Comparison of ENCODE assay signal across 7 mouse cellular contexts in the genomic region with DNA sequence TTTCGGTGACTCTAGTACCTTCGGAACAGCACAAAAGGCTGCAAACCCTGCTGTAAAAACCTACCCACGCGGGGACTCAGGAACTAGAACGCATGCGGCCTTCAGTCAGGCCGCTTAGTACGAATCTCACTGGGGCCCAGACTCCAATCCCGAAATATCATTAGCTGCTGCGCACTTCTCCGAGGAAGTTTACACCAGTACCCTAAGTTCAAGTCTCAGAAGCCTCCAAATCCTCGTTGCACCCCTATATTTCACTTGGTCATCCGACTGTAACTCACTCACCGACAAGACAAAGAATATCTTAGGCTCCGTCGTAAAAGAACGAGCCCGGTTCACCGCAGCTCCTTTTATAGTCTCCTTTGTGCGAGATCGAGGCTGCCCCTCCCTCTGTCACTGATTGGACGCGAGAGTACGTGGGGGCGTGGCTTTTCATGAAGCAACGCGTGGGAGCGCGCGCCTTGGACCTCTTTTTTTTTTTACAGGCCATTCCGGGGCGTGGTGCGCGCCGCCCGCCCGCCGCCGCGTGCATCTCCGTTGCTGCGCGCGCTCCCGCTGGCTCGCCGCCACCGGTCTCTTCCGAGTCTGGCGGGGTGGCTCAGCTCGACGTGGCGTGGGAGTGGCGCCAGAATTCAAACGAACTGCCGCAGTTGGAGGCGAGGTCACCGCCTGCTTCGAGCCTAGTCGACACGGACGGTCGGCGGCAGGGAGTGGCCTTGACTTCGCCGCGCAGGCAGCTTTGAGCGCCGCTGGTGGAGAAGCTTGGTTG. TPM values are rescaled to one million over a fixed set of nuclear protein-coding genes. Genes with fewer than 3 reads are reported as not detected.
DNase-seq lines count a peak whose midpoint lies in the region; ATAC-seq and TF ChIP-seq lines count a peak whose summit lies in the region.

No protein-coding gene starts in this region.

- H3K27ac ChIP-seq in embryonic facial prominence, embryonic 12.5 days, result peak overlapping the region; percentile 92
- peak overlapping the region; percentile 75; the same call in 1 of the 2 replicates for H3K27ac ChIP-seq in kidney, adult 2 months (ENCODE audit: insufficient read depth, low read depth, low read length)
- H3K27ac ChIP-seq in limb, embryonic 12.5 days, result peak overlapping the region; percentile 93
- peak overlapping the region; percentile 90 for H3K27ac ChIP-seq in midbrain, embryonic 15.5 days
- peak overlapping the region; percentile 65 for H3K27ac ChIP-seq in spleen, adult 2 months (ENCODE audit: insufficient read depth, low read length)

- ATAC-seq in embryonic facial prominence, embryonic 12.5 days (ENCODE audit: insufficient number of reproducible peaks, insufficient read depth, low FRiP score, low TSS enrichment), result peak; percentile 84
- peak; percentile 88 for ATAC-seq in limb, embryonic 12.5 days (ENCODE audit: insufficient number of reproducible peaks, insufficient read depth, low FRiP score, low TSS enrichment, low read depth)
- ATAC-seq in midbrain, embryonic 15.5 days (replicated peaks), result peak; percentile 91

- peak; percentile 97 for DNase-seq in adrenal gland, postnatal 25 days
- peak; percentile 97 to 99 for DNase-seq in heart, adult 18-20 months
- DNase-seq in kidney, adult 2 months, result peak; percentile 98
- peak; percentile 91 to 92 for DNase-seq in spleen, adult 2 months (ENCODE audit: low read depth in 1 of 2, low spot score in 2 of 2)

- peaks cover 11% of the 10 kb centered on the region for H3K36me3 ChIP-seq in embryonic facial prominence, embryonic 12.5 days
- peaks cover 2% of the 10 kb centered on the region; the same call in 1 of the 2 replicates for H3K36me3 ChIP-seq in kidney, adult 2 months (ENCODE audit: control insufficient read depth, insufficient read depth, low read length)
- H3K36me3 ChIP-seq in limb, embryonic 12.5 days, result peaks cover 18% of the 10 kb centered on the region
- 0 out of 2 replicates have a peak, but pooled peaks cover 7% of the 10 kb centered on the region for H3K36me3 ChIP-seq in midbrain, embryonic 15.5 days (replicated peaks)
- H3K36me3 ChIP-seq in spleen, adult 2 months (ENCODE audit: control insufficient read depth, insufficient read depth, low read length), result peaks cover 2% of the 10 kb centered on the region; the same call in 1 of the 2 replicates

- peaks cover 8% of the 10 kb centered on the region; the same call in 1 of the 2 replicates for H3K4me1 ChIP-seq in embryonic facial prominence, embryonic 12.5 days
- H3K4me1 ChIP-seq in kidney, adult 2 months (ENCODE audit: control insufficient read depth, insufficient read depth, low read length), result 0 out of 2 replicates have a peak, but pooled peaks cover 4% of the 10 kb centered on the region
- peaks cover 16% of the 10 kb centered on the region for H3K4me1 ChIP-seq in limb, embryonic 12.5 days (replicated peaks)
- H3K4me1 ChIP-seq in midbrain, embryonic 15.5 days, result peaks cover 27% of the 10 kb centered on the region
- peaks cover 3% of the 10 kb centered on the region; the same call in 1 of the 2 replicates for H3K4me1 ChIP-seq in spleen, adult 2 months (ENCODE audit: control insufficient read depth, insufficient read depth, insufficient read length)

- peak overlapping the region; percentile 76 for H3K4me3 ChIP-seq in embryonic facial prominence, embryonic 12.5 days
- peak overlapping the region; percentile 90 for H3K4me3 ChIP-seq in kidney, adult 2 months (ENCODE audit: insufficient read depth, low read depth, low read length)
- H3K4me3 ChIP-seq in limb, embryonic 12.5 days (replicated peaks), result peak overlapping the region; percentile 71
- peak overlapping the region; percentile 60 for H3K4me3 ChIP-seq in midbrain, embryonic 15.5 days
- peak overlapping the region; percentile 76 for H3K4me3 ChIP-seq in spleen, adult 2 months (ENCODE audit: extremely low read depth, insufficient read depth, insufficient read length)

- no peaks in the 10 kb centered on the region for H3K9me3 ChIP-seq in embryonic facial prominence, embryonic 12.5 days
- no peaks in the 10 kb centered on the region for H3K9me3 ChIP-seq in limb, embryonic 12.5 days
- no peaks in the 10 kb centered on the region for H3K9me3 ChIP-seq in midbrain, embryonic 15.5 days

- TF ChIP-seq POLR2A in kidney, adult 2 months (IDR thresholded peaks at IDR 0.05; ENCODE audit: low read depth, low read length), result no peak
- peak; percentile 92 for TF ChIP-seq POLR2A in spleen, adult 2 months (IDR thresholded peaks at IDR 0.05; ENCODE audit: low read depth, low read length)

- peak overlapping the region; percentile 95 for H3K9ac ChIP-seq in embryonic facial prominence, embryonic 12.5 days
- peak overlapping the region; percentile 94 for H3K9ac ChIP-seq in limb, embryonic 12.5 days (replicated peaks)
- peak overlapping the region; percentile 82 for H3K9ac ChIP-seq in midbrain, embryonic 15.5 days

- no peaks in the 10 kb centered on the region for H3K27me3 ChIP-seq in embryonic facial prominence, embryonic 12.5 days
- no peaks in the 10 kb centered on the region for H3K27me3 ChIP-seq in kidney, adult 2 months (replicated peaks; ENCODE audit: control insufficient read depth, insufficient read depth, low read length)
- no peaks in the 10 kb centered on the region for H3K27me3 ChIP-seq in limb, embryonic 12.5 days
- H3K27me3 ChIP-seq in midbrain, embryonic 15.5 days (replicated peaks), result no peaks in the 10 kb centered on the region
- no peaks in the 10 kb centered on the region for H3K27me3 ChIP-seq in spleen, adult 2 months (ENCODE audit: control insufficient read depth, insufficient read depth, low read length)

- TF ChIP-seq CTCF in kidney, adult 2 months (conservative IDR thresholded peaks at IDR 0.05; ENCODE audit: insufficient read depth, insufficient read length, low read depth, low read length), result peak; percentile 36; the same call in 1 of the 2 replicates
- no peak for TF ChIP-seq CTCF in spleen, adult 2 months (IDR thresholded peaks at IDR 0.05; ENCODE audit: extremely low read depth, insufficient read depth, insufficient read length, insufficient replicate concordance)

- peak overlapping the region; percentile 60 for H3K4me2 ChIP-seq in embryonic facial prominence, embryonic 12.5 days (replicated peaks)
- peak overlapping the region; percentile 76 for H3K4me2 ChIP-seq in limb, embryonic 12.5 days
- H3K4me2 ChIP-seq in midbrain, embryonic 15.5 days, result peak overlapping the region; percentile 89

- under 1% methylated on average over 69 of the region's 69 CpGs for WGBS in embryonic facial prominence, embryonic 12.5 days
- WGBS in kidney, adult 2 months, result under 1% methylated on average over 69 of the region's 69 CpGs
- WGBS in limb, embryonic 12.5 days, result under 1% methylated on average over 67 of the region's 69 CpGs
- WGBS in midbrain, embryonic 15.5 days, result under 1% methylated on average over 68 of the region's 69 CpGs
- under 1% methylated on average over 69 of the region's 69 CpGs for WGBS in spleen, adult 2 months

RNA-seq across cellular contexts. Expression of gene Zfp949, which starts 25.1 kb away (rescaled TPM):
- 10.6 and 11.1 TPM in 2 replicates for total RNA-seq in adrenal gland, postnatal 25 days (2021)
- polyA plus RNA-seq in embryonic facial prominence, embryonic 12.5 days (2016; fragmentation: Nextera tagmentation; extraction: Ambion mirVana), result 12.9 and 14.2 TPM in 2 replicates
- total RNA-seq in heart, adult 18-20 months (2021), result 1 to 10 TPM; 7.6 to 9.0 TPM
- 3.4 and 4.4 TPM in 2 replicates for polyA plus RNA-seq in kidney, adult 2 months (2012; rRNA removed)
- polyA plus RNA-seq in limb, embryonic 12.5 days (2016; fragmentation: Nextera tagmentation; extraction: Ambion mirVana), result 12.7 and 14.3 TPM in 2 replicates
- polyA plus RNA-seq in midbrain, embryonic 15.5 days (2015; fragmentation: Nextera tagmentation; extraction: Ambion mirVana), result 21.2 and 22.2 TPM in 2 replicates
- polyA plus RNA-seq in spleen, adult 2 months (2012; rRNA removed), result 2.0 and 2.5 TPM in 2 replicates

RNA-seq across cellular contexts. Expression of gene Syncrip, which starts 40.4 kb away (rescaled TPM):
- total RNA-seq in adrenal gland, postnatal 25 days (2021), result 88.2 and 96.1 TPM in 2 replicates
- 122 and 127 TPM in 2 replicates for polyA plus RNA-seq in embryonic facial prominence, embryonic 12.5 days (2016; fragmentation: Nextera tagmentation; extraction: Ambion mirVana)
- 10 to 100 TPM; 56.1 to 61.2 TPM for total RNA-seq in heart, adult 18-20 months (2021)
- polyA plus RNA-seq in kidney, adult 2 months (2012; rRNA removed), result 3.1 and 7.2 TPM in 2 replicates
- 124 and 132 TPM in 2 replicates for polyA plus RNA-seq in limb, embryonic 12.5 days (2016; fragmentation: Nextera tagmentation; extraction: Ambion mirVana)
- 75.2 and 82.5 TPM in 2 replicates for polyA plus RNA-seq in midbrain, embryonic 15.5 days (2015; fragmentation: Nextera tagmentation; extraction: Ambion mirVana)
- 4.0 and 5.3 TPM in 2 replicates for polyA plus RNA-seq in spleen, adult 2 months (2012; rRNA removed)

RNA-seq across cellular contexts. Expression of gene Trim43a, which starts 57.9 kb away (rescaled TPM):
- 0.97 TPM in 1 of 2 replicates, not detected in the other for total RNA-seq in adrenal gland, postnatal 25 days (2021)
- polyA plus RNA-seq in embryonic facial prominence, embryonic 12.5 days (2016; fragmentation: Nextera tagmentation; extraction: Ambion mirVana), result 0.20 TPM in 1 of 2 replicates, not detected in the other
- total RNA-seq in heart, adult 18-20 months (2021), result not detected
- not detected in 2 replicates for polyA plus RNA-seq in kidney, adult 2 months (2012; rRNA removed)
- polyA plus RNA-seq in limb, embryonic 12.5 days (2016; fragmentation: Nextera tagmentation; extraction: Ambion mirVana), result 0.20 TPM in 1 of 2 replicates, not detected in the other
- 0.17 and 0.19 TPM in 2 replicates for polyA plus RNA-seq in midbrain, embryonic 15.5 days (2015; fragmentation: Nextera tagmentation; extraction: Ambion mirVana)
- polyA plus RNA-seq in spleen, adult 2 months (2012; rRNA removed), result not detected in 2 replicates

Comparison
In these comparisons a context has a peak if more than half of its experiments do, and no peak if none do; other contexts are left out.
1. Peak in every context shown above with its lines: DNase-seq, ATAC-seq, H3K4me3 ChIP-seq and H3K27ac ChIP-seq.